Mouse (Mus musculus): ENCODE measurements around the gene Pdhb.
A peak's percentile ranks its signal among the peaks of the same experiment; 100 is the strongest.

The Pdhb gene

DNA sequence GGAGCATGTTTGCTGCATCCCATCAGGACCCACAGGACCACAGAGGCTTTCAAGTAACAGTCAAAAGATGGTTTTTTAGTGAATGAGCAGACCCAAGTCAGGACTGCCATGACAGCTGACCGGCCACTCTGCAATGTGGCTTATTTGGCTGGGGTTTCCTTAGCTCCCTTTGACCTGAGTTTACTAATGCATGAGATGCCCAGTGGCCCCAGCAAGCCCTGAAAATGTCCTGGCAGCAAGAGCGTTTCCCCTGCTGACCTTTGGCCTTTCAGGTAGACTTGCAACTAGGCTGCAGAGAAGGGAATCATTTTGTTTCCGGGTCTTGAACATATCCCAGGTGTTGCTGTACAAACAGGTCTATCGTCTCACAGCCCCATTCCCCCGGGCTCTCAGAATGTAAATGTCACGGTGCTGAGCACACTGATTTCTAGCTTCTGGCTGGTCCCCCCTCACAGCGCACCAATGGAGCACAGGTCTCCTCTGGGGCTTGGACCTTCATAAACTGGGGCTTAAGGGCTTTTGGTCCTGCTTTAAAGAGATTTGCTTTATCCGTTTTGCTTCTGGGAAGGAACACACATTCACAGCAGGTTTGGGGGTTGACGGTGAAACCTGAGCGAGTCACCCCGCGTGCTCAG lies 18.6 kb upstream of the Pdhb start:
- no peak for DNase-seq (ENCODE audit: low spot score in 2 of 2)

GRCm38 (mm10) chr14:8190556-8190955 lies 17.7 kb upstream of the Pdhb start:
- DNase-seq (ENCODE audit: low spot score in 2 of 2) = no peak

- no peak for DNase-seq (ENCODE audit: low spot score in 2 of 2)
Observed at GRCm38 (mm10) chr14:8186278-8187045, 13.6 kb upstream of the Pdhb start.

GRCm38 (mm10) chr14:8183330-8183729 lies 10.5 kb upstream of the Pdhb start:
- DNase-seq (ENCODE audit: low spot score in 2 of 2) = no peak

DNA sequence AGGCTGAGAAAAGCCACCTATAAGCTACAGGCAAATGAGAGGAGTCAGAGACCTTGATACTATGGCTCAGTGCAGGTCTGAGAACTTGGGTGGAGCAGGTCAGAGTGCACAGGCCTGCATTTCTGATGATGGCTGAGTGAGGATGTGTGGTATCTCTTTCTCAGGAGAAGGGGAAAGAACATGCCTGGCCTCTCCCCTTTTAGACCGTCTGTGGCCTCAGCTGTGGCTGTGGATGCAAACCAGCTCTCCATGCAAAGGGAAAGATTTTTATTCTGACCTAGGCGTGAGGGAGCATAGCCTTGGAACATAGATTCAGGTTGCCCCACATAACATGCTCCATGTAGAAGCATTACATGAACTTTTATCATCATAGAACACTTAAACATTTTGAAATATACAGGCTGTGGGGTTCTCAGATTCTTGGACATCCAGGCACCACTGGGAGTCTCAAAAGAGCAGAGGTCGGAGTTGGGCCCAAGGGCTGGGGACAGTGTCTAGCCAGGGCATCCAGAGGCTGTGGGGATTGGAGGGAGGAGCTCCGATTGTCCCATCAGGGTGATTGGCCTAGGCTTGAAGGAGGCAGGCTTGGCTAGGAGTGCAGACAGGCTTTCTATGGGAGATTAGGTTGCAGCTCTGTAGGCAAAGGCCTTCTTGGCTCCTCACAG lies 7.7 kb upstream of the Pdhb start:
- DNase-seq (ENCODE audit: low spot score in 2 of 2) = no peak

DNA sequence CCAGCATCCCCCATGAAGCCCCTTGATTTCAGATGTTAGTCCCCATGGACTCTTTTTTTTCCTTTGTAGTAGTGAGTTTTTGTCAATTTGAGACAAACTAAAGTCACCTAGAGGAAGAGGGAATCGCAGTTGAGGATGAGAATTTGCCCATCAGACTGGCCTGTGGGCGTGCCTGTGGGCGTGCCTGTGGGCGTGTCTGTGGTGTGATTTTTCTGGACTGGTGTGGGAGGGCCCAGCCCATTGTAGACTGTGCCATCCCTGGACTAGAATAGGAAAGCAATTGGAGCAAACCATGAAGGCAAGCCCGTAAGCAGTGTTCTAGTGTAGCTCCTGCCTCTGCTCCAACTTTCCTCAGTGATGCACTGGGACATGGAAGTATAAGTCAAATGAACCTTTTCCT lies 3.4 kb upstream of the Pdhb start:
- no peak for DNase-seq (ENCODE audit: low spot score in 2 of 2)

DNA sequence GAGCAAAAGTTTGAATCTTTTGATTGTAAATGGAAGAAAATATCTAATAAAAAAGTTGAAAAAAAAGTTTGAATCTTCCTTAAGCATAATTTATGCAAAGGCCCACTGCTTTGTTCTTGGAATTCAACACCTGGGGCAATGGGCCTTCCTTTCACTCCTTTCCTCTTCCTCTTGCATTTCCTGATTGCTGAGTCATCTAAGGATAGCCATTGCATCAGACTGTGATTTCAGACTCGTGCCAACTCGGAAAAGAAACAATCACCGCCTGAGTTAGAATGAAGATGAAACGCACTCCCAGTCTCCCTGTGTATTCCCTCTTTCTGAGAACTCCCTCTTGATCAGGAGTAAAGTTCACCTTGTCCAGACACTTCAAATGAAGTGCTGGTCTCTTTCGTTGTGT lies 1.8 kb upstream of the Pdhb start:
- no peak for DNase-seq (ENCODE audit: low spot score in 2 of 2)

DNA sequence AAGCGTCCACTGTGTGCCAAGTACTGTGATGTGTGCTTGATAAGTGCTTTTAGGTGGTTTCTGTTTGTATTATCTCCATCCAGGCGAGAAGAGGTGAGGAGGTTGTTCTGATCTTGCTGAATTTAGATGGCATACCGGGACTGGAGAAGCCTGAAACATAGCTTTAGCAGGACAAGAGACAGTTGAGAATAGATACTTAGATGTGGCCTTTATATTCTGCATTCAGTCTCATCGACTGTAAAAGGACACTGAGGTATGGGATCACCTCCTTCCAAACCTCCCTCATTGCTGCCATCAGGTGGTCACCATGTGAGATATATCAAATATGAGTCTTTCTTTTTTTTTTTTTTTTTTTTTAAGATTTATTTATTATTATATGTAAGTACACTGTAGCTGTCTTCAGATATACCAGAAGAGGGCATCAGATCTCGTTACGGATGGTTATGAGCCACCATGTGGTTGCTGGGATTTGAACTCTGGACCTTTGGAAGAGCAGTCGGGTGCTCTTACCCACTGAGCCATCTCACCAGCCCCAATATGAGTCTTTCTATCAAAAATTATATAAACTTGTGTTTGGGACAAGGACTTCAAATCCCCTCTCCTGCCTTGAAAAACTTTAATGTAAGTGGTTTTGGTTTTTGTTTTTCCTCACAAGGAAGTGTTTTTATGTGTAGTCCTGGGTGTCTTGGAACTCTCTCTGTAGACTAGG lies 871 bp upstream of the Pdhb start:
- peak; percentile 52 to 57 for DNase-seq (ENCODE audit: low spot score in 2 of 2)

DNA sequence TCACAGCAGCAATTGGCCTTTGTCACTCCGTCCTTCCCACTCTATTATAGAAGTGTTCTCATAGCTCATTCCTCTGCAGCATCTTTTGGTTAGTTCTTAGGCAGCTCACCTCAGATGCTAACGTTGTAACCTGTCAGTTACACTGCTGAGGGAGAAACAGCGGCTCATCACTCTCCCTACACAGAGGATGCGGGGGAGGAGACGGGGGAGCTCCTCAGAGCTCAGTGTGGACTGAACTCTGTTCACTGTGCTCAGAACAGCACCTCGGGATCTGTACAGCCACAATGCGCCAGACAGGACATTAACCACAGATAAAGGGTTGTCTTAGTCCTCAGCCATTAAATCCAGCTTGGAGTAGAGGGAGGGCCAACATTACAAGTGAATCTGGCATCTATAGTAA lies 8.4 kb downstream of the Pdhb start:
- no peak for DNase-seq (ENCODE audit: low spot score in 2 of 2)

GRCm38 (mm10) chr14:8161777-8162176 lies 11.0 kb downstream of the Pdhb start:
- peak; percentile 24 to 44 for DNase-seq (ENCODE audit: low spot score in 2 of 2)

GRCm38 (mm10) chr14:8159141-8159540 lies 13.7 kb downstream of the Pdhb start:
- DNase-seq (ENCODE audit: low spot score in 2 of 2) = no peak

DNA sequence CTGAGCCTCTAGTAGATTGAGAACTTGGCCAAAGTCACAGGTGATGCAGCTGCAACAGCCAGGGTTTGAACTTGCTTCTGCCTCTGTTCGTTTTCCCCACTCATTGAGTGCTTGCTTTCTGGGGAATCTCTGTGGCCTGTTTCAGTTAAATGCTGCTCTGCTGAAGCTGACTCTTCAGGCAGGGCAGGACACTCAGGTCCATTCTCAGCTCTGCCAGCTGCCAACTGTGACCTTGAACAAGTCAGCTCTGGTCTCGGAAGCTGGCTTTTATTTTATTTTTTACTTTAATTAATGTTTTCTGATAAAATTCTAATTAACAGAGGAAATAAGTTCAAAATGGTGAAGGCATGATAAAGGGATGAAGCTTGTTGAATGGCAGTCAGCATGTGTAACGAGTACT lies 14.1 kb downstream of the Pdhb start:
- no peak for DNase-seq (ENCODE audit: low spot score in 2 of 2)

DNA sequence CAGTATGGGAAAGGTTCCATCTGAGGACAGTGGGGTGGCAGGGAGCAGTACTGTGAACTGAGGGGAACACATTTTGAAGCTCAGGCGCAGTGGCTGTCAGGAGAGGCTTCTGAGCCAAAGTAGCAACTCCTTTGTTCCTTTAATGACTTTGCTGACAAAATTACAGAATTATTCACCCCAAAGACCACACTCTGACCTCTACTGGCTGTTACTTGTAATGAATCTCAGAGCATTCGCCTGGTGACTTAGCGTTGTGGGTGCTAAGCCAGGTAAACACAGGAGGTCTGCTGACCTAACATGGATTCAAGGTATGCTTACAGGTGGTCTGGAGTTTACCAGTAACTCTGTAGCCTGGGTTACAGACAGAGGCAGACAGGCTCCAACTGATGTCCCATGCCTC lies 15.9 kb downstream of the Pdhb start:
- peak; percentile 12 to 28 for DNase-seq (ENCODE audit: low spot score in 2 of 2)

DNA sequence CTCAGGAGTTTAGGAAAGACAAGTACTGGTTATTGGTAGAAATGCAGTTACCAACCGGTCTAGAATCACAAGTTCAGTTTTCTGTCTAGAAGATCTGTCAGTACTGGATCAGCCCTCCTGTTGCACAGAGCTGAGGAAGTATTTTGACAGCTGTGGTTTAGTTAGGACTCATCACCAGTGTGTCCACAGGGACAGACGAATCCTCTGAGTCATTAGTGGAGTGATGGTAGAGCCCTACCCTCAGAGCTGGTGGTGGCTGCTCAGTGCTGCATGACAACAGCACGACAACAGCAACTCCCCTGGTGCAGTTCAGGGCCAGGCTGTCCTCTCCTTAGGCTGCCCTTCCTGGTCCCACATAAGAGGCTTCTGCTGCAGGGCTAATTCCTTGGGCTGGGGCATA lies 18.8 kb downstream of the Pdhb start:
- DNase-seq (ENCODE audit: low spot score in 2 of 2) = no peak

DNA sequence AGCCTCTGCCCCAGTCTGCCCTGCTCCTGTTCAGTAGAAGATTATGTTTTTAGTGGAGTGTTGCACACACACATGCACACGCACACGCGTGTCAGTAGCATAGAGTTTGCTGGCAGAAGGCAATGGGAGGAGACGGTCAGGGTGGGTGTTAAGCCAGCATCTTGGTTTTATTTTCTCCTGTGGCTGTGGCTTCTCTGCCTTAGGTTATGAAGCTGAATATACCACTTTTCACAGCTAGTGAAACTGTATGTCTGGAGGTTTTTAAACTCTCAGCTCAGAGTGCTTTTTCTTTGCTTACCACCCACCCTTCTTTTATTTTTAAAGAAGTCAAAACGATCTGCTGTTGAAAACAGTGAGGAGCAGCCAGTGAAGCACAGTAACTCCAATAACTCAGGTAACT lies 21.1 kb downstream of the Pdhb start:
- no peak for DNase-seq (ENCODE audit: low spot score in 2 of 2)

- no peak for DNase-seq (ENCODE audit: low spot score in 2 of 2)
Observed at GRCm38 (mm10) chr14:8148842-8149241, 24.0 kb downstream of the Pdhb start.

- DNase-seq (ENCODE audit: low spot score in 2 of 2) = no peak
Observed at GRCm38 (mm10) chr14:8146611-8147223, 26.1 kb downstream of the Pdhb start.

- no peak for DNase-seq (ENCODE audit: low spot score in 2 of 2)
Observed at GRCm38 (mm10) chr14:8145594-8146558, 26.9 kb downstream of the Pdhb start.

- DNase-seq (ENCODE audit: low spot score in 2 of 2) = peak in 1 of 2 experiments; percentile 21
Observed at GRCm38 (mm10) chr14:8141131-8141530, 31.7 kb downstream of the Pdhb start.

All from spleen, postnatal 36 days (tissue).